Mouse (Mus musculus) olfactory bulb, adult 2 months (tissue): Measurements from ENCODE around the gene Mfap1a.
"Not testable (repeated sequence)": the region's sequence is repeated elsewhere in the genome, so short reads cannot be mapped to it uniquely, and the experiment has no call there.

ENCODE experiments used
- CTCF ChIP-seq: fragments of 200-500 bp; IDR thresholded peaks from 2 replicates; pipeline ENCODE4 v1.5.1; 2012; ENCODE audit warnings: low read depth, mild to moderate bottlenecking, low read length, moderate library complexity; ENCODE audit not compliant: insufficient read depth
- POLR2A ChIP-seq: fragments of 200-500 bp; IDR thresholded peaks from 2 replicates; pipeline ENCODE4 v1.6.1; 2012; ENCODE audit warnings: mild to moderate bottlenecking, low read depth, low read length, moderate library complexity; ENCODE audit not compliant: insufficient read depth

DNA sequence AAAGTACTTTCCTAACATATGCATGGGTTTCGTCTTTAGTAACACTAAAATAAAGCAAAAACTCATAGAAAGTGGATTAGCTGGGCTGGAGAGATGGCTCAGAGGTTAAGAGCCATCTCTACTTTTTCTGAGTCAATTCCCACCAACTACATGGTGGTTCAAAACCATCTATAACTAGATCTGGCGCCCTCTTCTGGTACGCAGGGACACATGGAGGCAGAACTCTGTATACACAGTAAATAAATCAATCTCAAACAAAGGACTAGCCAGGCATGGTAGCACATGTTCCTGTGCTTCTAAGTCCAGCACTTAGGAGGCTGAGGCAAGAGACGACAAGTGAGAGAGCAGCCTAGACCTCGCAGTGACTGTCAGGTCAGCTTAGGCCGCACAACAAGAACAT is 37.5 kb downstream of the Mfap1a start:
- TF ChIP-seq POLR2A, CTCF: not testable (repeated sequence)
